Mouse (Mus musculus): ENCODE measurements around the gene Rgl1.

Rgl1 gene

GRCm38 (mm10) chr1:152549061-152549738 lies 217.0 kb downstream of the Rgl1 start:
- no peak for DNase-seq (ENCODE audit: low read depth, low spot score)

GRCm38 (mm10) chr1:152543449-152544159 lies 222.5 kb downstream of the Rgl1 start:
- DNase-seq (ENCODE audit: low read depth, low spot score), result no peak

DNA sequence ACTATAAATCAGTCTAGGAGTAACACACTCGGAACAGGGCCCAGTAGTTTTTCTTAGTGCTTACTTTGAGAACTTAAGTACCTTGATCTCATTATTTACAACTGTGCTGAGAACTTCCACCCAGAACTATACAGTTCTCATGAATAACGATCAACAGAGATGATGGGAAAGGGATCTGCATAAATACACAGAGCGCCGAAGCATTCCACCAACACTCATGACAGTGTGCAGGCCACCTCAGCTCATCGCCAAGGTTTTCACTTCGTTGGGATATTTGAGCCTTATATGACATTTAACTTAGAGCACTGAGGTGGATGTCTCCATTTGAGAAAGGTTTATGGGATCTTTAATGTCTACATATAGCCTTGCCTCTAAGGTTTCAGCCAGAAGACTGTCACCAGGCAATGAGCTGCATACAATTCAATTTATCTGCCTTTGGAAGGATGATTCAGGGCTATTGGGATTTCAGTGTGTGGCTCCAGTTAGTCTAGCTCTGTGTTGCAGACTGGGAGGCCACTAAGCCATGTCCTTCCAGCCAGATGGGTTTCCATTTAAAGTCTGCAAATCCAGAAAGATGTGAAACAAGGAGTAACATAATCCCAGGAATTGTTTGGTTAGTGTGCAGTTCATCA lies 223.3 kb downstream of the Rgl1 start:
- DNase-seq (ENCODE audit: low read depth, low spot score), result no peak

GRCm38 (mm10) chr1:152540304-152540887 lies 225.8 kb downstream of the Rgl1 start:
- no peak for DNase-seq (ENCODE audit: low read depth, low spot score)

DNA sequence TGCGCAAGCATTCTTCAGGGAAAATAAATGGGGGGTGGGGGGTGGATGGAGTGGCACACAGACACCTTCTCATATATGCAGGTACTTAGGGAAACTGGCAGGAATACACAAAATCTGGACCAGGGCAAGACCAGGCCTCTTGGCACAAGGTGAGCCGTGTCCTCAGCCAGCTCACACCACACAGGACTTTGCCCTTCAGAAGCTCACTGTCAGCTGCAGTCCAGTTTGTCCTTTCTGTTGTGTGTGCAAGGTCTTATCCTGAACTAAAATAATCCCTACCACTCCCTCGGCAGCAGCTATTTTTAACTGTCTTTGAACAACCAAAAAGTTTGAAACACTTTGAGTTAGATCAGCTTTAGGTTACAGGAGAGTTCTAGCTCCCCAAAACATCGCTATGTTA lies 227.3 kb downstream of the Rgl1 start:
- DNase-seq (ENCODE audit: low read depth, low spot score), result no peak

DNA sequence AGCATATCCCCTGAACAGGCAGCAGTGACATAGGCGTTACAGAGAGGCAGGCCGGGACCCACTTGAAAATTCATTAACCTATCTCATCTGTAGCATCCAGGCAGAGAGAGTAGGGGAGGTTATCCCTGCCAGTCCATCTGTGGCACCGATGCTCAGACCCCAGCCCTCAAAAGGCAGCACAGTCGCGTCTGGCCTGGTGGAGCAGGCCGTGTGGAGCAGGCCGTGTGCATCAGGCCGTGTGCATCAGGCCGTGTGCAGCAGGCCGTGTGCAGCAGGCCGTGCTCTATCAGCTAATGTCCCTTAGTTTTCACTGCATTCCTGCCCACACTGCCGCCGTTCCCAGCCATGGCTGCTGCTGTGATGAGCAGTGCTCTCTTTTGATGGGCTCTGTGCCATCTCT lies 229.0 kb downstream of the Rgl1 start:
- DNase-seq (ENCODE audit: low read depth, low spot score), result no peak

DNA sequence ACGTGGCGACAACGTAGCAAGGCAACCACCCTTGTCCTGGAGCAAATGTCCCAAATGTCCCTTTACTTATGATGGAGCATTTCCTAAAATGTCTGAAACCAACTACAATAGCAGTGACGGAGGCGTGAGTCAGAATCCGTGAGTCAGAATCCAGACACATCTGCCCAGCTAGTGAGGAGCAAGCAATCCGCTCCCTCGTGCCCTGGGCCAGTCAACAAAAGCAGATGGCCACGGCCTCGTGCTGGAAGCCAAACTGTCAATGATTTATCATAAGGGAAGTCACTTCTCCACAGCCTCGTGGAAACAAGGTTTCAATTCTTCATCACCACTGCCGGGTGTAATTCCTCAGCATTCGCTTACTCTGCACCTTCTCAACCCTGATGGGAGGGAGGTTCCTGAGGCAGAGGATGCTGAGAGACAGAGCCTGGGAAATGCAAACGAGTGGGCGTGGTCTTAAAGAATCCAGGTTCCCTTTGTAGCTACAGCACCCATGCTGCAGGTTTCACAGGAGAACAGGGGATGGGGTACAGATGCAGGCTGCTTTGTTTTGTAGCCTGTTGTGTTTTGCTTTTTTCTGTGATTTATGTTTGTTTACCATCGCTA lies 229.6 kb downstream of the Rgl1 start:
- no peak for DNase-seq (ENCODE audit: low read depth, low spot score)

DNA sequence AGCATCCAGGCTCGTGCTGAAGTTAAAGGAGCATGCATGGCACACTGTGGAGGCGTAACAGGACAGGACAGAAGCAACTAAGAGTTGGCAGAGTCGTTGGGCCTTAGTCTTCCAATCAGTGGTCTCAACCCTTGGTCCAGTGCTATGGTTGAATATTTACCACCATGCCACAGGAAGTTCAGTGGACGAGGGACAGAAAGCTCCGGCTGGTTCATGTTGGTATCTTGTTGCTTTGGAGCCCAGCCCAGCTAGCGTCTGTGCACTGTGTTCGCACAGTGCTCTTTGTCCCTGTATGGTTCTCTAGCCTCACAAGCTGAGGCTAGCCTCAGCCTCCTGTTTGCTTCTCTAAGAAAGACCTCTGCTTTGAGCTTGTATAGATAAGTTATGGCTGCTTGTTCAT lies 231.6 kb downstream of the Rgl1 start:
- no peak for DNase-seq (ENCODE audit: low read depth, low spot score)

DNA sequence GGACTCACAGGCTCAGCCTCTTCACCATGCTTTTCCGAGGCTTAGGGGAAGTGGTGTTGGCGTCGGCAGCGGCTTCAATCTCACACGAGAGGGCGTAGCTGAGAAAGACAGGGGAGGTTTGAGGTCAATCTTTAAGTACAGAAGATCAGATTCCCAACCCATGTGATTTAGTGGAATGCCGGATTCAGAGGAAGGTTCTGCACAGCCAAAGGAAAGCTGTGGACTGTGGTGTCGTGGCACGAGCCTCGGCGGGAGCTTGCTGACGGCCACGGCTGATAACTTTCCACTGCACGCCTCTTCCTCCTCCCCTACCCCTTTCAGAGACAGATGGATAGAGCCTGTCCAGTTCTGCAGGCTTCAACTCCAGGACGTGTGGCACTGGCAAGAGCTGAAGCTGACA lies 234.7 kb downstream of the Rgl1 start:
- DNase-seq (ENCODE audit: low read depth, low spot score), result no peak

GRCm38 (mm10) chr1:152528778-152529177 lies 237.4 kb downstream of the Rgl1 start:
- no peak for DNase-seq (ENCODE audit: low read depth, low spot score)

- DNase-seq (ENCODE audit: low read depth, low spot score), result no peak
These were observed 237.9 kb downstream of the Rgl1 start for GRCm38 (mm10) chr1:152528214-152528613.

- DNase-seq (ENCODE audit: low read depth, low spot score), result no peak
These were observed 240.0 kb downstream of the Rgl1 start for GRCm38 (mm10) chr1:152526154-152526553.

- DNase-seq (ENCODE audit: low read depth, low spot score), result peak; percentile 67
These were observed 241.0 kb downstream of the Rgl1 start for GRCm38 (mm10) chr1:152524987-152525648.

- no peak for DNase-seq (ENCODE audit: low read depth, low spot score)
These were observed 241.9 kb downstream of the Rgl1 start for GRCm38 (mm10) chr1:152524098-152524892.

GRCm38 (mm10) chr1:152523292-152523691 lies 242.9 kb downstream of the Rgl1 start:
- DNase-seq (ENCODE audit: low read depth, low spot score), result no peak

GRCm38 (mm10) chr1:152522226-152522625 lies 243.9 kb downstream of the Rgl1 start:
- DNase-seq (ENCODE audit: low read depth, low spot score), result no peak

DNA sequence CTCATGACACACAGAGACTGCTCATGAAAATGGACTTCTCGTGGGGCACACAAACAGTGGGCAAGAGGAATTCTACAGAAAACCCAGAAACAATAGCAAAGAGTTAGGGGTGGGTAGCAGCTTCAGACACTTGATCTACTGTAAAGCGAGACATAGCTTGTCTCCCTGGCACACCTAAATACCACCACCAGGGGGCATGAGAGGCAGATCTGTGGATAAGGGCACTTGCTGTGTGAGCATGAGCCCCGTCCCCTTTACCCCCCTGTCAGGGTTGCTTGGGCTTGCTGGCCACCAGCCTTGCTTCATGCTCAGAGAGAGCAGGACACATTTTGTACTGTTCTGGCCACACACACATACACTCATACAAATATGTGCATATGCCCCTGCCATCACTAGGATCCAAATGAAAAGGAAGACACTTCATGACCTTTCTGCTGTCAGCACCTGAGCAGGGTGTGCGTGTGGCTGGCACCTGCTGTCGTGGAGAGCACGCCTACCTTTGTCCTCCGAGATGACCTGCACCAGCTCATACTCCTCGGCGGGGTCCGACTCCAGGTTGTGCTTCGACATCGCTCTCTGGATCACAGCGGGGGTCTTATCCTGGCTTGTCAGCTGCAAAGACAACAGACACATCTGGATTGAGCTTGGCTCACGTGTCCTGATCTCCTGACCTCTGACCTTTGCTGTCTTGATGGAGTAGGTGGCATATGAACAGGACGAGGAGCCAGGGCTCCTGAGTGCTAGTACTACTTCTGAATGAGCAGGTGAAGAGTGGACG lies 245.2 kb downstream of the Rgl1 start:
- no peak for DNase-seq (ENCODE audit: low read depth, low spot score)

DNA sequence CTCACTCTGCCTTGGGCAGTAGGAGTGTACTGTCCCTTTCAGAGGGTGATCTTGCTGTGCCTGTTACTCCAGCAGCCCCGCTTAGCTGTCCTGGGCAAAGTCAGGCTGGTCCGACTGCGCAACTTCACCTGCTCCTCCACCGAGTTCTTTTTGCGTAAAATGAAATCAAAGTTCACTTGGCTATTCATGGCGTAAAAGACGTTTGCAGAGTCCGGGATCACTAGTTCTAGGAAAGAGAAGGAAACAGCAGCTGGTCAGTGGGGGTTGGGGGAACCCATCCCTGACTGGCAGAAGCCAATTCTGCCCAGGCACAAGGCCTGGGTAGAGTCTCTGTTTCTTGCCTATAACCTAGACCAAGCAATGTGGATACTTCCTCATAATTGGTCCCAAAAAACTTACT lies 247.2 kb downstream of the Rgl1 start:
- DNase-seq (ENCODE audit: low read depth, low spot score), result no peak

DNA sequence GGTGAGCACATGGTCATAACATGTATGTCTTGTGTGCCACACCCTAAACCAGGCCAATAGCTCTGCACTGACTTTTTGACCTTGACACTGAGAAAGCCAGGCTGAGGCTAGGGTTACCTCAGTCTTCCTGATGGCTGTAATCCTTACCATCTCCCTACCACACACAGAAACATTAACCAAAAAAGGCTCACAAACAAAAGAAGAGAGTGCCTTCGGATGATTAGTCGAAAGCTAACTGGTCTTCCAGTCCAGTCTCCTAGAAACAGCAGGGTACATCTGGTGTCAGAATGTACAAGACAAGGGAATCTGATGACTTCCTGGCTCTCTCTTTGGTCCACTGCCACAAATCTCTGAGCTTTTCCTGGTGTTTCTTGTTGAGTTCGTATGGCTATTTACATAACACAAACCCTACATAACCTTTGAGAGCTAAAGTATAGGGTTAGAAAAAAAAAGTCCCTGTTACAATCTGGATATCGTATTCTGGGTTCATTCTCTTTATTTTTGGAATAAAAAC lies 249.0 kb downstream of the Rgl1 start:
- DNase-seq (ENCODE audit: low read depth, low spot score), result no peak

GRCm38 (mm10) chr1:152514256-152514655 lies 251.9 kb downstream of the Rgl1 start:
- no peak for DNase-seq (ENCODE audit: low read depth, low spot score)
